Mouse (Mus musculus) stomach, postnatal 0 days (tissue): Measurements from ENCODE around the gene Cinp. TPM values are rescaled to one million over a fixed set of nuclear protein-coding genes. Genes with fewer than 3 reads are reported as not detected.

Experiments
- ATAC-seq: fragments of 200-750 bp; cut with Nextera tagmentation; 2 replicates; pipeline ENCODE4 v1.8.0; 2017; ENCODE audit not compliant: low FRiP score, low TSS enrichment
- DNase-seq: peaks from one replicate; pipeline ENCODE4 v3.0.0-alpha.2; 2016; ENCODE audit warnings: low spot score
- H3K27ac ChIP-seq: fragments of 300-500 bp; sonication (generic); replicated peaks from 2 replicates; pipeline ENCODE4 v1.5.1; 2014; ENCODE audit warnings: mild to moderate bottlenecking, control low read depth
- H3K27me3 ChIP-seq: fragments of 300-500 bp; sonication (generic); 2 replicates; pipeline ENCODE4 v1.6.1; 2014; ENCODE audit warnings: low read length; ENCODE audit not compliant: control insufficient read depth, insufficient read depth
- H3K36me3 ChIP-seq: fragments of 300-500 bp; sonication (generic); 2 replicates; pipeline ENCODE4 v1.6.1; 2014; ENCODE audit warnings: low read length, mixed read lengths; ENCODE audit not compliant: control insufficient read depth, insufficient read depth
- H3K4me1 ChIP-seq: fragments of 300-500 bp; sonication (generic); replicated peaks from 2 replicates; pipeline ENCODE4 v1.6.1; 2014; ENCODE audit warnings: antibody characterized with exemption; ENCODE audit not compliant: control insufficient read depth, insufficient read depth
- H3K4me2 ChIP-seq: fragments of 300-500 bp; sonication (generic); replicated peaks from 2 replicates; pipeline ENCODE4 v1.6.1; 2014; ENCODE audit warnings: low read depth, mild to moderate bottlenecking, control low read depth, moderate library complexity
- H3K4me3 ChIP-seq: fragments of 300-500 bp; sonication (generic); 2 replicates; pipeline ENCODE4 v1.5.1; 2014; ENCODE audit warnings: low read depth, low read length, control low read depth
- H3K9ac ChIP-seq: fragments of 300-500 bp; sonication (generic); 2 replicates; pipeline ENCODE4 v1.6.1; 2014; ENCODE audit warnings: mild to moderate bottlenecking, low read length, control low read depth, mixed read lengths
- H3K9me3 ChIP-seq: fragments of 300-500 bp; sonication (generic); 2 replicates; pipeline ENCODE4 v1.6.1; 2016; ENCODE audit warnings: low read length; ENCODE audit not compliant: control insufficient read depth
- CTCF ChIP-seq: IDR thresholded peaks from 2 replicates; pipeline ENCODE4 v1.5.1; 2016; ENCODE audit warnings: antibody characterized with exemption, low read depth, mild to moderate bottlenecking, moderate library complexity
- EP300 ChIP-seq: optimal IDR thresholded peaks from 2 replicates; pipeline ENCODE3; 2016; ENCODE audit warnings: antibody characterized with exemption
- WGBS: fragments of 180-500 bp; shearing (Covaris S2); extraction: QIAGEN DNeasy Blood & Tissue Kit; methylation state at CpG from one replicate; pipeline ENCODE4 v1.1.7; 2014; 5-methylcytosine and 5-hydroxymethylcytosine counted together
- polyA plus RNA-seq: library from polyadenylated mRNA; unstranded; fragments of >200 nt; fragmentation: Nextera tagmentation; extraction: Ambion mirVana; gene quantifications from 2 replicates; pipeline ENCODE4 v1.2.1, GENCODE M21; 2015

Cinp gene
- polyA plus RNA-seq, 1 experiment from 2014 or later: 42.5 TPM

GRCm38 (mm10) chr12:110836729-110837128 is 52.2 kb downstream of the Cinp start:
- H3K4me3 ChIP-seq: no peak overlapping the region
- H3K36me3 ChIP-seq: no peaks in the 10 kb centered on the region
- ATAC-seq: no peak
- H3K27me3 ChIP-seq: no peaks in the 10 kb centered on the region
- TF ChIP-seq EP300 (no peak), CTCF (no peak)
- DNase-seq: no peak
- no peaks in the 10 kb centered on the region for H3K9me3 ChIP-seq
- WGBS: 30% methylated on average over 6 of the region's 6 CpGs
- H3K4me2 ChIP-seq: no peak overlapping the region
- H3K9ac ChIP-seq: peak overlapping the region; percentile 1; the same call in 1 of the 2 replicates
- no peak overlapping the region for H3K27ac ChIP-seq
- H3K4me1 ChIP-seq: no peaks in the 10 kb centered on the region

GRCm38 (mm10) chr12:110835182-110835581 is 53.8 kb downstream of the Cinp start:
- Histone ChIP-seq H3K27me3 (no peaks in the 10 kb centered on the region), H3K4me2 (no peak overlapping the region), H3K9ac (no peak overlapping the region), H3K36me3 (no peaks in the 10 kb centered on the region), H3K4me3 (no peak overlapping the region), H3K27ac (no peak overlapping the region), H3K9me3 (no peaks in the 10 kb centered on the region), H3K4me1 (no peaks in the 10 kb centered on the region)
- 96% methylated on average over 3 of the region's 3 CpGs for WGBS
- no peak for DNase-seq
- TF ChIP-seq EP300 (no peak), CTCF (no peak)
- ATAC-seq: no peak

- Histone ChIP-seq H3K36me3 (no peaks in the 10 kb centered on the region), H3K4me1 (no peaks in the 10 kb centered on the region), H3K27ac (no peak overlapping the region), H3K9ac (no peak overlapping the region), H3K27me3 (no peaks in the 10 kb centered on the region), H3K4me2 (no peak overlapping the region), H3K9me3 (no peaks in the 10 kb centered on the region), H3K4me3 (no peak overlapping the region)
- 80% methylated on average over 9 of the region's 11 CpGs for WGBS
- DNase-seq (no peak), ATAC-seq (no peak)
- TF ChIP-seq EP300 (no peak), CTCF (no peak)
Observed at GRCm38 (mm10) chr12:110830293-110831024, 58.5 kb downstream of the Cinp start.

- H3K9me3 ChIP-seq: no peaks in the 10 kb centered on the region
- no peak for DNase-seq
- H3K27me3 ChIP-seq: no peaks in the 10 kb centered on the region
- no peak overlapping the region for H3K27ac ChIP-seq
- no peak overlapping the region for H3K9ac ChIP-seq
- TF ChIP-seq CTCF: no peak
- no peak for TF ChIP-seq EP300
- H3K4me1 ChIP-seq: no peaks in the 10 kb centered on the region
- 90% methylated on average over 4 of the region's 4 CpGs for WGBS
- no peaks in the 10 kb centered on the region for H3K36me3 ChIP-seq
- H3K4me3 ChIP-seq: no peak overlapping the region
- ATAC-seq: no peak
- H3K4me2 ChIP-seq: no peak overlapping the region
Observed at GRCm38 (mm10) chr12:110828908-110829307, 60.0 kb downstream of the Cinp start.

Other genes with a start within 250 kb of the Cinp start
- gene 1700001K19Rik, start 206.5 kb downstream of the Cinp start, polyA plus RNA-seq: not detected in 2 replicates
- gene Hsp90aa1, start 186.4 kb downstream of the Cinp start, polyA plus RNA-seq: 286 and 326 TPM in 2 replicates
- 12.8 and 14.0 TPM in 2 replicates for gene Wdr20, start 151.2 kb downstream of the Cinp start, polyA plus RNA-seq
- gene Mok, start 48.2 kb downstream of the Cinp start, polyA plus RNA-seq: 0.95 and 0.97 TPM in 2 replicates
- gene Zfp839, start 38.9 kb downstream of the Cinp start, polyA plus RNA-seq: 2.3 and 2.5 TPM in 2 replicates
- 1.1 and 1.2 TPM in 2 replicates for gene Tecpr2, start 119 bp upstream of the Cinp start, polyA plus RNA-seq
- 25.1 and 25.9 TPM in 2 replicates for gene Ankrd9, start 89.9 kb upstream of the Cinp start, polyA plus RNA-seq
- 7.9 and 10.5 TPM in 2 replicates for gene Rcor1, start 150.2 kb upstream of the Cinp start, polyA plus RNA-seq